Mouse (Mus musculus): ENCODE measurements at regions not wholly inside any gene's neighbourhood (a gene's known extent, or its start where the extent isn't known, plus 50 kb on each side); places are given as distances from the start of the nearest gene placed in this dataset.
"Not testable (repeated sequence)": the region's sequence is repeated elsewhere in the genome, so short reads cannot be mapped to it uniquely, and the experiment has no call there.

GRCm38 (mm10) chr12:45287759-45288158 lies 213.2 kb upstream of the Stxbp6 start:
- DNase-seq = no peak

DNA sequence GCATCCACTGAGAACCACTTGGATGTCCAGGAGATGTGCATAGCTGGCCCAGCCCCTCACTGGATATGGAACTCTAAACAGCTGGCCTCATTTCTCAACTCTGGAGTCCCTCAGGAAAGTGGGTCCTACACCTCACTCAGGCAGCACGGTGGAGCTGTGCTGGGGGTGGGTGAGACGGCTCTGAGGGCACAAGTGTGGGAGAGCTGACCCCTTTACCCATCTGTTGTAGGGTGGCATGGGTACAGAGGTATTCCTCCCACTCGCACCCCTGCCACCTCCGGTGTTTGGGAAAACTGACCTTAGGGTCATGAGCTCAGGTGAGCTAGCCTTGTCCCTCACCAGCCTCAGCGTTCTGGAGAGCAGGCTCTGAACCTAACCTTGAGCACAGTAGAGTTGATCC lies 181.8 kb upstream of the Stxbp6 start:
- DNase-seq = no peak

- DNase-seq = no peak
Observed at GRCm38 (mm10) chr12:45211131-45211530, 136.6 kb upstream of the Stxbp6 start.

DNA sequence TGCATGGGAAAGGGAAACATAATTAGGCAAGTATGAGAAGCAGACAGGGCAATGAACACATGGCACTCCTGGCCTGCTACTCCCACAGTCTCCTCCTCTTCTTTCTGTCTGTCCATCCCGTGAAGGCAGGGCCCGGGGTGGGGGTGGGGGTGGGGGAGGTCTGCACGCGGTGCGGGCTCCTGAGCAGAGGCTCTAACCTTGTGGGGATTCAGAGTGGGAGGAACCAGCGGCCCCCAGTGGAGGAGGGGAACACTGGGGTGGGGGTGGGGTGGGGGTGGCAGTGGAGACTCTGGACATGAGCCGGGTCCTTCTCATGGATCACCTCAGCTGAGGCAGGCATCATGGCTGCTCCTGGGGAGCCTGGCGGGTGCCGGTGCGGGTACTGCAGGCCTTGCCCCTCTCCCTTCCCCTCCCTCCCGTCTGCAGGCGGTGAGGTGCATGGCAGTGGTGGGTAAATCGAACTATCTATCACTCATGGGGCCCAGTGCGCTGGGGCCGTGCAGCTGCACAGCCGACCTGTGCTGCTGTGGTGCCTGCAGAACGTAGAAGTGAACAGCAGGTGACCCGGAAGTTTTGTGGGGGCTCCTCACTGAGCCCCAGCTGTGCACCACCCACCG lies 120.9 kb upstream of the Stxbp6 start:
- no peak for DNase-seq

- DNase-seq = peak in 1 of 2 experiments; percentile 26
Observed at GRCm38 (mm10) chr12:45187149-45187548, 112.6 kb upstream of the Stxbp6 start.

DNA sequence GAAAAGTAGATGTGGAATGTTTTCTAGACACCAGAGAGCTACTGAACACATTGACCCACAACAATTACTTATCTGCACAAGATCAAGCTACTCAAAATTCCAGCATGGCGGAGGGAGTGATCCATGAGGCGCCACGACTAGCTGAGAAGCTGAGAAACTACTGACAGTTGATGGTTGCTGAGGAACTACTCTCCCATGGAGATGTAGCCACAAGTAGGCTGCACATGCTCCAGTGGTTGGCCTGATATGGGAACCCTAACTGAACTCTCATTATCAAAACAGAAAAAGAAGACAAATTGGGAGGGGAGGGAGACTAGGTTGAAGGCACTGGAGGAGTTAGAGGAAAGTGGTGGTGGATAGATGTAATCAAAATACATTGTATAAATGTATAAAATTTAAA lies 110.0 kb upstream of the Stxbp6 start:
- DNase-seq = no peak

DNA sequence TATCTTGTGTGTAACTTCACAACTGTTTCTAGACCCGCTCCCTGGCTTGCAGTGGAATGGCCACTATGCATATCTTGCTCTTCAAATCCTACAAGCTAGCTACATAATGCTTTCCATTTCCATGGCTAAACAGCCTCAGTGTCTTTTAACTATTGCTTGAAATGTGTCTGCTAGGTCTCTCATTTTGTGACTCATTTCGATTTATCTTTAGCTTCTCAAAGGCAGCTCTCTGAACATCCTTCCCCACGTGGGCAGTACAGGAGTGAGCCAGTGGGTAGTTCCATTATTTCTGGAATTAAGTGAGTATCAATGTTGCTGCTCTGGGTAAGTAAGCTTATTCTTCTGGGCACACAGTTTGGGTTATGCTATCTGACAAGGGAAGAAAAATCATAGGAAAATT lies 102.9 kb upstream of the Stxbp6 start:
- no peak for DNase-seq

GRCm38 (mm10) chr12:45175259-45175658 lies 100.8 kb upstream of the Stxbp6 start:
- not testable (repeated sequence) for DNase-seq

DNA sequence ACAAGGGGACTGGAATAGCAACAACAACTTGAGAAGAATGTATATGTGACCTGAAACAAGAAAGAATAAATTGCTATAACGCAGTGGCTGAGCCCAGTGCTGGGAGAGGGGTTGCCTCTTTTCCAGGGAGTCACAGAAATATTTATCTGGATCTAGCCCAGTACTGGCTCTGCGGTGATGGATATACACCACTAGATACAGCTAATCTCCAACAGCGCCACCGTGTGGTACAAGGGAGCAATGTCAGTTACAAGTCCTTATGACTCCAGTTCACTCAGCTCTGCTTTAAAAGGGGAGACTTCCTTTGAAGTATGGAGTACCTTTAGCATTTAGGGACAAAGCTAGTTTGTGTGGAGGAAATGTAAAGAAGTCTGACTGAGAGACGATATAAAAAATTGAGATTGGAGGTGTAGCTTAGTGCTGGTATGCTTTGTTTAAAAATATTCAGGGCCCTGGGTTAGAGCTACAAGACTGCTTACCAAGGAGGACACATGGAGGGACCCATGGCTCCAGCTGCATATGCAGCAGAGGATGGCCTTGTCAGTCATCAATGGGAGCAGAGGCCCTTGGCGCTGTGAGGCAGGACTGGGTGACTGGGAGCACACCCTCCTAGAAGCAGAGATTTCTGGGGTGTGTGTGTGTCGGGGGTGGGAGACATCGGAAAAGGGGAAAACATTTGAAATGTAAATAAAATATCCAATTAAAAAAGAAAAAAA lies 97.6 kb upstream of the Stxbp6 start:
- DNase-seq = peak; percentile 75 to 82

- DNase-seq = peak in 1 of 2 experiments; percentile 34
Observed at GRCm38 (mm10) chr12:45162011-45162410, 87.5 kb upstream of the Stxbp6 start.

DNA sequence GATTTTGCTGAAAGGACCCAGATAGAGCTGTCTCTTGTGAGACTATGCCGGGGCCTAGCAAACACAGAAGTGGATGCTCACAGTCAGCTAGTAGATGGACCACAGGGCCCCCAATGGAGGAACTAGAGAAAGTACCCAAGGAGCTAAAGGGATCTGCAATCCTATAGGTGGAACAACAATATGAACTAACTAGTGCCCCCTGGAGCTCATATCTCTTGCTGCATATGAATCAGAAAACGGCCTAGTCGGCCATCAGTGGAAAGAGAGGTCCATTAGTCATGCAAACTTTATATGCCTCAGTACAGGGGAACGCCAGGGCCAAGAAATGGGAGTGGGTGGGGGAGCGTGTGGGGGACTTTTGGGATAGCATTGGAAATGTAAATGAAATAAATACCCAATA lies 87.1 kb upstream of the Stxbp6 start:
- DNase-seq = not testable (repeated sequence)

- DNase-seq = no peak
Observed at GRCm38 (mm10) chr12:45158986-45159385, 84.5 kb upstream of the Stxbp6 start.

- DNase-seq = no peak
Observed at GRCm38 (mm10) chr12:45137438-45138018, 63.0 kb upstream of the Stxbp6 start.

DNA sequence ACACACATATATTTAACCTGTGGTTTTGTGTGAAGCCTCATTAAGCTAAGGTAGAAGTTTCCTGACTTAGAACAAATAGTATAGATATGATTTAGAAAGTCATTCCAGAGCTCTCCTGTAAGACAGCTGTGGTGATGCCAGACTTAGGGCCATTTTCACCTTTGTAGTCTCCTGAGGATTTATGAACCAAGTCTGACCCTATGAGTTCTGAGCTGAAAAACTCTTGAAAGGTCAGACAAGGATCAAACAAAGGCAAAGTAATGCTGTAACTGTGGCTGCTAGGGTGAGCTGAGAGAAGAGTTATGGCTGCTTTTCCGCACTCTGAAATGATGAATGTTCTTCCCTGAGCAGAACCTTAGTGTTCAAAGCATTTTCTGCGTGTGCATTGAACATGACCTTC lies 58.9 kb upstream of the Stxbp6 start:
- DNase-seq = no peak

GRCm38 (mm10) chr12:45131139-45131538 lies 56.6 kb upstream of the Stxbp6 start:
- DNase-seq = no peak

DNA sequence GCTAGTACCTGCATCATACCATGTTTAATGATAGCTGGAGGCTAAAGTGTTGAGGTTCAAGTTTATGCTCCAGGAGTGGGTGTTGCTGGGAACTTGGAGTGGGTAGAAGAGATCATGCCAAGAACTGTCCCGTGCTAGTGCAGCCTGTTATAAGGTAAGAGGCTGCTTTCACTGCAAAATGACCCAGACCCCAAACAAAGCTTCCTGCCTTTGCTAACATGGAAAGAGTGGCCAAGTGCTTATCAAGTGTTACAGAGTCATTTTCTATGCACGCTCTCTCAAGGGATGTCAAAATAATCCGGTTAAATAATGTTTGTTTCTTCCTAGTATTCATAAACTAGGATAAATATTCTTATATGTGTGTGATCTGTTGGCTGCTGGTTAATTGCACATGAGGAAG lies 51.4 kb upstream of the Stxbp6 start:
- DNase-seq = no peak
